Mouse (Mus musculus) mesoderm, embryonic 11.5 days (tissue): ENCODE data around the gene Dap3.
A peak's percentile ranks its signal among the peaks of the same experiment; 100 is the strongest.
"Not testable (repeated sequence)": the region's sequence is repeated elsewhere in the genome, so short reads cannot be mapped to it uniquely, and the experiment has no call there.

ENCODE experiments used
- DNase-seq: peaks from one replicate; pipeline ENCODE4 v3.0.0-alpha.2; 2012; ENCODE audit warnings: low read depth, low spot score

The Dap3 gene

GRCm38 (mm10) chr3:88913511-88914383 is 37.2 kb downstream of the Dap3 start, which contains the start of gene Msto1:
TSS of gene Msto1 (minus strand) at chr3:88913999.
- peak; percentile 92 for DNase-seq

- DNase-seq, result no peak
These were observed 38.4 kb downstream of the Dap3 start for GRCm38 (mm10) chr3:88912585-88912984.

GRCm38 (mm10) chr3:88906393-88907159 is 44.4 kb downstream of the Dap3 start:
- no peak for DNase-seq

DNA sequence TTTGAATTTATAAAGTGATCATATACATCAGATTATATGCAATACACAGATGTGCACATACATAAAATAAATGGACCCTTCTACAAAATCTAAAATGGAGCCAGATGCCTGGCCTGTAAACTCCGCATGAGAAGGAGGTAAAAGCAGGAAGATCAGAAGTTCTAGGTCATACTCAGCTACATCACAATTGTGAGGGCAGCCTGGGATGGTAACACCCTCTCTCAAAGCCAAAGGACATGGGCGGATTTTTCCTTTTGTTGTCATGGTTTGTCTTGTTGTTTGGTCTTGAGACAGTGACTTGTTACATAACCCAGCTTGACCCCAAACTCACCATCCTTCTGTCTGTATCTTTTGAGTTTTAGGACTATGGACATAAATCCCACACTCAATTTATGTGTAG is 45.2 kb downstream of the Dap3 start:
- no peak for DNase-seq

GRCm38 (mm10) chr3:88905209-88905608 is 45.8 kb downstream of the Dap3 start:
- DNase-seq, result no peak

GRCm38 (mm10) chr3:88904803-88905202 is 46.2 kb downstream of the Dap3 start:
- DNase-seq, result no peak

GRCm38 (mm10) chr3:88893011-88893410 is 58.0 kb downstream of the Dap3 start:
- not testable (repeated sequence) for DNase-seq

- not testable (repeated sequence) for DNase-seq
These were observed 68.4 kb downstream of the Dap3 start for GRCm38 (mm10) chr3:88882536-88882935.
